Mouse (Mus musculus) heart, postnatal 0 days (tissue): ENCODE data around the gene Rtn4rl1. TPM values are rescaled to one million over a fixed set of nuclear protein-coding genes. Genes with fewer than 3 reads are reported as not detected.

Experiments
- ATAC-seq: fragments of 200-750 bp; cut with Nextera tagmentation; 2 replicates; pipeline ENCODE4 v1.8.0; 2017; ENCODE audit warnings: low read depth, moderate number of reproducible peaks, moderate library complexity; ENCODE audit not compliant: insufficient read depth
- DNase-seq: peaks from one replicate; pipeline ENCODE4 v3.0.0-alpha.2; 2016; ENCODE audit warnings: low spot score
- H3K27ac ChIP-seq: fragments of 300-500 bp; sonication (generic); 2 replicates; pipeline ENCODE4 v1.5.1; 2014; ENCODE audit warnings: low read depth, mild to moderate bottlenecking
- H3K27me3 ChIP-seq: fragments of 300-500 bp; sonication (generic); 2 replicates; pipeline ENCODE4 v1.6.1; 2014; ENCODE audit warnings: low read length, mixed read lengths; ENCODE audit not compliant: control insufficient read depth, insufficient read depth
- H3K36me3 ChIP-seq: fragments of 300-500 bp; sonication (generic); replicated peaks from 2 replicates; pipeline ENCODE4 v1.6.1; 2014; ENCODE audit warnings: low read length, mixed read lengths; ENCODE audit not compliant: control insufficient read depth, insufficient read depth
- H3K4me1 ChIP-seq: fragments of 300-500 bp; sonication (generic); 2 replicates; pipeline ENCODE4 v1.6.1; 2014; ENCODE audit warnings: antibody characterized with exemption; ENCODE audit not compliant: control insufficient read depth, insufficient read depth
- H3K4me2 ChIP-seq: fragments of 300-500 bp; sonication (generic); 2 replicates; pipeline ENCODE4 v1.6.1; 2014; ENCODE audit warnings: low read depth, mild to moderate bottlenecking, low read length, moderate library complexity
- H3K4me3 ChIP-seq: fragments of 300-500 bp; sonication (generic); 2 replicates; pipeline ENCODE4 v1.5.1; 2014; ENCODE audit warnings: low read depth, low read length
- H3K9ac ChIP-seq: fragments of 300-500 bp; sonication (generic); replicated peaks from 2 replicates; pipeline ENCODE4 v1.6.1; 2014; ENCODE audit warnings: low read depth, low read length, mixed read lengths
- H3K9me3 ChIP-seq: fragments of 300-500 bp; sonication (generic); replicated peaks from 2 replicates; pipeline ENCODE4 v1.6.1; 2016; ENCODE audit warnings: low read length; ENCODE audit not compliant: control insufficient read depth
- CTCF ChIP-seq: IDR thresholded peaks from 2 replicates; pipeline ENCODE4 v1.5.1; 2016; ENCODE audit warnings: antibody characterized with exemption, control low read depth, low read depth
- EP300 ChIP-seq: IDR thresholded peaks from 2 replicates; pipeline ENCODE4 v1.6.1; 2016; ENCODE audit warnings: antibody characterized with exemption, low read depth
- WGBS: fragments of 180-500 bp; shearing (Covaris S2); extraction: QIAGEN DNeasy Blood & Tissue Kit; methylation state at CpG from one replicate; pipeline ENCODE4 v1.1.7; 2014; 5-methylcytosine and 5-hydroxymethylcytosine counted together
- polyA plus RNA-seq: library from polyadenylated mRNA; unstranded; fragments of >200 nt; fragmentation: Nextera tagmentation; extraction: Ambion mirVana; gene quantifications from 2 replicates; pipeline ENCODE4 v1.2.1, GENCODE M21; 2015
- total RNA-seq: library from RNA; depleted of rRNA; stranded (reverse); fragments of >200 nt; gene quantifications from 2 replicates; pipeline ENCODE4 v1.2.3, GENCODE M21; 2014; ENCODE audit warnings: low replicate concordance

Gene Rtn4rl1
- total and polyA plus RNA-seq, 2 experiments from 2014 or later: 12.2 to 19.7 TPM

DNA sequence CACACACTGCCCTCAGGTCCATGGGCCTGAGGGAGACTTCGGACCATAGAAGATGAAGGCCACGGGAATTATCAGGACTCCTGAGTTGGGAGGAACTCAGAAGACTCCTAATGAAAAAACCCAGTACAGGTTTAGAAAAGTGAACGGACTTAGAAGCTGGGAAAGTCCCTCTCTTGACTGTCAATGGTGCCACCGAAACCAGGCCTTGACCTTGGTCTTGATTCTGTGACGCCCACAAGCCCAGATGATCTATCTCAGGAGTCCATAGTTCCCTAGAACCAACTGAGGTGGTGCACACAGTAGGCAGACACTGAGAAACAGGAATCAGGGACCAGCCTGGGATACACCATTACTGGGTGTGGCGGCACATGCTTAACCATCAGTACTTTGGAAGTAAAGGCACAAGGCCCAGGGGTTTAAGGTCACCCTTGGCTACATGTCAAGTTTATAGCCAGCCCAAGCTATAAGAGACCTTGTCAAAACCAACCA is 36.7 kb downstream of the Rtn4rl1 start:
- Histone ChIP-seq H3K36me3 (no peaks in the 10 kb centered on the region), H3K9me3 (no peaks in the 10 kb centered on the region), H3K4me1 (peaks cover 5% of the 10 kb centered on the region), H3K27me3 (0 out of 2 replicates have a peak, but pooled peaks cover 5% of the 10 kb centered on the region), H3K9ac (no peak overlapping the region), H3K4me2 (no peak overlapping the region), H3K4me3 (no peak overlapping the region), H3K27ac (no peak overlapping the region)
- DNase-seq (no peak), ATAC-seq (no peak)
- no peak for TF ChIP-seq EP300
- TF ChIP-seq CTCF: no peak
- 93% methylated on average over 6 of the region's 6 CpGs for WGBS

- peak; percentile 63 for ATAC-seq
- Histone ChIP-seq H3K36me3 (no peaks in the 10 kb centered on the region), H3K9ac (no peak overlapping the region), H3K4me1 (peaks cover 5% of the 10 kb centered on the region), H3K4me2 (0 out of 2 replicates have a peak overlapping the region, but pooled peaks have one; percentile 16), H3K27me3 (0 out of 2 replicates have a peak, but pooled peaks cover 5% of the 10 kb centered on the region), H3K27ac (no peak overlapping the region), H3K9me3 (no peaks in the 10 kb centered on the region), H3K4me3 (no peak overlapping the region)
- whole genome bisulfite sequencing: 12% methylated on average over 7 of the region's 7 CpGs
- peak; percentile 78 for TF ChIP-seq CTCF
- no peak for TF ChIP-seq EP300
- peak; percentile 75 for DNase-seq
Measured at GRCm38 (mm10) chr11:75231756-75232155, 38.2 kb downstream of the Rtn4rl1 start.

- Histone ChIP-seq H3K4me1 (peaks cover 5% of the 10 kb centered on the region), H3K9ac (no peak overlapping the region), H3K27me3 (0 out of 2 replicates have a peak, but pooled peaks cover 5% of the 10 kb centered on the region), H3K9me3 (no peaks in the 10 kb centered on the region), H3K4me3 (no peak overlapping the region), H3K36me3 (no peaks in the 10 kb centered on the region), H3K27ac (no peak overlapping the region), H3K4me2 (no peak overlapping the region)
- DNase-seq: no peak
- no peak for ATAC-seq
- no peak for TF ChIP-seq EP300
- WGBS: 69% methylated on average over 4 of the region's 4 CpGs
Measured at GRCm38 (mm10) chr11:75232434-75232833, 38.9 kb downstream of the Rtn4rl1 start.

DNA sequence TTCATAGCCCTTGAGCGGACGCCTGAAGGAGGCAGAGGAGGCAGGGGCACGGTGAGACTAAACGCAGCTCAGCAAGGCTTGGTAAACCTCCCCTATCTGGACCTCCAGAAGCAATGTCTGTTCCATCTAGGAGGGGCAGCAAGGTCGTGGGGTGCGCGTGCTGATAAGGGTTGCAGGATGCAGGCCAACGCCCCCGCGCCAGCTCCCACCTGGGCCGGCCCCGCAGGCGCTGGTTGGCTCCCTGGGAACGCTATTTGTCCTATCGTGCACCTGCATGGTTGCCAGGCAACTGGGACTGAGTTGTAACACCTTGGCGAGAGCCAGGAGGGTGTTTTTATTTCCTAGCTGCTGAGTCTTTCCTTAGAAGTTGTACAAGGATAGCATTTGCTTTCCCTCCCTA is 41.2 kb downstream of the Rtn4rl1 start:
- WGBS: 22% methylated on average over 16 of the region's 16 CpGs
- H3K4me1 ChIP-seq: peaks cover 5% of the 10 kb centered on the region
- H3K9me3 ChIP-seq: no peaks in the 10 kb centered on the region
- no peak overlapping the region for H3K9ac ChIP-seq
- TF ChIP-seq CTCF: no peak
- no peak for TF ChIP-seq EP300
- no peak overlapping the region for H3K27ac ChIP-seq
- ATAC-seq (no peak), DNase-seq (no peak)
- H3K27me3 ChIP-seq: 0 out of 2 replicates have a peak, but pooled peaks cover 5% of the 10 kb centered on the region
- no peak overlapping the region for H3K4me2 ChIP-seq
- no peak overlapping the region for H3K4me3 ChIP-seq
- H3K36me3 ChIP-seq: no peaks in the 10 kb centered on the region

DNA sequence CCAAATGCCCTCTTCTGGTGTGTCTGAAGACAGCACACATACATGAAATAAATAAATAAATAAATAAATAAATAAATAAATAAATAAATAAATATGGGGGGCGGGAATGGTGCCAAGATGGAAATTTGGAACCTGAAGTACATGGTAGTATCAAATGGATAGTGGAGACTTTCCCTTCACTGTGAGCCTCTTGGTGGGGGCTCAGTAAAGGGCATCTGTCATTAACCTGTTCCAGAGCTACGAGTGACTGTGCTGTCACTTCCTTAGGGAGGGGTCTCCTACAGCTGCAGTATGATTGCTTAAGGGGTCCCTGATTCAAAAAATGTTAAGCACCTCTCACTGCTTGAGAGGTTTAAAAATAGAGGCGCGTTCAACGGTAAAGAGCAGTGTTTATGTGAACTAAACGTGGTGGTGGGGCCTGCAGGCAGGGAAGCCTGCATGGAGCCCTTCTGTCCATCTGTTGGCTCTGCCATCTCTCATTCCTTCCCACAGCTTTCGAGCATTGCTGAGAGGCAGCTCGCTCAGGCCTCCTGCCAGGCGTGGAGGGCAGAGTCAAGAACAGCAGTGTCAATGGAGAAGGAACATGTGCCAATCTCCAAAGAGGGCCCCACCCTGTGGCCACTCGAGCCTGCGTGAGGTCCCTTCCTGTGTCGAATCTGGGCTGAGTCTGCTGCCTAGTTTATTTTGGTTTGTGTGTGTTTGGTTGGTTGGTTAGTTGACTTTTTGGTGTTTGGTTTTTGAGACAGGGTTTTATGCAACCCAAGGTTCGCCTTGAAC is 46.8 kb downstream of the Rtn4rl1 start:
- H3K4me3 ChIP-seq: no peak overlapping the region
- H3K27me3 ChIP-seq: no peaks in the 10 kb centered on the region
- H3K27ac ChIP-seq: peak overlapping the region; percentile 58
- H3K9me3 ChIP-seq: no peaks in the 10 kb centered on the region
- no peak overlapping the region for H3K4me2 ChIP-seq
- WGBS: 37% methylated on average over 13 of the region's 13 CpGs
- H3K4me1 ChIP-seq: peaks cover 35% of the 10 kb centered on the region
- H3K36me3 ChIP-seq: no peaks in the 10 kb centered on the region
- no peak overlapping the region for H3K9ac ChIP-seq
- no peak for TF ChIP-seq EP300
- TF ChIP-seq CTCF: peak; percentile 38
- peak; percentile 85 for ATAC-seq
- peak; percentile 75 for DNase-seq
